Mouse (Mus musculus) stomach, embryonic 16.5 days (tissue): ENCODE measurements at regions not wholly inside any gene's neighbourhood (a gene's known extent, or its start where the extent isn't known, plus 50 kb on each side); places are given as distances from the start of the nearest gene placed in this dataset.

Experiments used
- ATAC-seq: fragments of 200-750 bp; cut with Nextera tagmentation; 2 replicates; pipeline ENCODE4 v1.8.0; 2017; ENCODE audit warnings: moderate number of reproducible peaks, moderate TSS enrichment; ENCODE audit not compliant: insufficient read depth, low FRiP score
- H3K27ac ChIP-seq: fragments of 300-500 bp; sonication (generic); 2 replicates; pipeline ENCODE4 v1.5.1; 2014; ENCODE audit warnings: low read length
- H3K27me3 ChIP-seq: fragments of 300-500 bp; sonication (generic); 2 replicates; pipeline ENCODE4 v1.6.1; 2014; ENCODE audit warnings: low read length, control low read depth, mixed read lengths; ENCODE audit not compliant: control insufficient read depth, insufficient read depth
- H3K36me3 ChIP-seq: fragments of 300-500 bp; sonication (generic); 2 replicates; pipeline ENCODE4 v1.6.1; 2014; ENCODE audit warnings: low read length; ENCODE audit not compliant: control insufficient read depth, insufficient read depth
- H3K4me1 ChIP-seq: fragments of 300-500 bp; sonication (generic); 2 replicates; pipeline ENCODE4 v1.6.1; 2014; ENCODE audit warnings: low read length, control low read depth, mixed read lengths; ENCODE audit not compliant: control insufficient read depth, insufficient read depth
- H3K4me2 ChIP-seq: fragments of 300-500 bp; sonication (generic); 2 replicates; pipeline ENCODE4 v1.6.1; 2014; ENCODE audit warnings: low read depth, low read length, mixed read lengths
- H3K4me3 ChIP-seq: fragments of 300-500 bp; sonication (generic); replicated peaks from 2 replicates; pipeline ENCODE4 v1.5.1; 2014; ENCODE audit warnings: mild to moderate bottlenecking, low read length
- H3K9ac ChIP-seq: fragments of 300-500 bp; sonication (generic); 2 replicates; pipeline ENCODE4 v1.6.1; 2014; ENCODE audit warnings: low read length
- H3K9me3 ChIP-seq: fragments of 300-500 bp; sonication (generic); replicated peaks from 2 replicates; pipeline ENCODE4 v1.6.1; 2016; ENCODE audit warnings: low read length, control low read depth; ENCODE audit not compliant: control insufficient read depth
- WGBS: fragments of 180-500 bp; shearing (Covaris S2); extraction: QIAGEN DNeasy Blood & Tissue Kit; methylation state at CpG from one replicate; pipeline ENCODE4 v1.1.7; 2014; 5-methylcytosine and 5-hydroxymethylcytosine counted together

GRCm38 (mm10) chr12:45671554-45671948 lies 597.0 kb upstream of the Stxbp6 start:
- H3K9ac ChIP-seq, result no peak overlapping the region
- ATAC-seq, result no peak
- H3K27ac ChIP-seq, result no peak overlapping the region
- WGBS, result 58% methylated on average over 4 of the region's 4 CpGs
- H3K36me3 ChIP-seq, result no peaks in the 10 kb centered on the region
- no peaks in the 10 kb centered on the region for H3K27me3 ChIP-seq
- no peaks in the 10 kb centered on the region for H3K4me1 ChIP-seq
- no peaks in the 10 kb centered on the region for H3K9me3 ChIP-seq
- H3K4me3 ChIP-seq, result no peak overlapping the region
- no peak overlapping the region for H3K4me2 ChIP-seq

DNA sequence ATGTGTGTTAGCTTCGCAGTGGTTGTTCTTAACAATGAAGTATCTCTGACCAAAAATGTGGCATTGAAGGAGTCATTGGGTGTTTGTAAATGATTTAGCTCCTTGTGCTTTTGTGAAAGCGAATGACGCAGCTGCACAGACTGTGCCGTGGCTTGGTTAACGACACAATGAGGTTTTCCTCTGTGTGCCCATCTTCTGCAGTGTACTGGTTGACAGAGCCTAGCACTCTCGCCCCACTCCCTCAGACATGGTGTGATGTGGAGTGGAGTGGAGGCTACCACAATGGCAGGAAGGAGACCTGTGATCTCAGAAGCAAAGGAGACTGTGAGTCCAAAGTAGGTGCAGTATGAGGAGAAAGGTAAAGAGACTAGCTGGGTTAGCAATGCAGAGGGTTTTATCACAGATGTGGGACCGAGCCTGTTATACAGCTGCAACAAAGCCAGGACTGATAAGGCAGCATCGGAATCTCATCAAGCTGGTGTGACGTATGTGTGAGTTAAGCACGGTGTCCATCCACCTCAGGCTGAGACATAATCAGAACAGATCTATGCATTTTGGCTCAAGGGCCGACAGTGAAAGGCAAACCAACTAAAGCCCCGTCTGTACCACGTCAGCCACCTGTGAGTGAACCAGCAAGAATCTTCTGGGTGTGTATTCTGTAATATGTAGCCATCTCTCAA lies 596.5 kb upstream of the Stxbp6 start:
- 68% methylated on average over 13 of the region's 13 CpGs for WGBS
- Histone ChIP-seq H3K9me3 (no peaks in the 10 kb centered on the region), H3K27me3 (no peaks in the 10 kb centered on the region), H3K36me3 (no peaks in the 10 kb centered on the region), H3K4me1 (no peaks in the 10 kb centered on the region), H3K9ac (no peak overlapping the region), H3K27ac (no peak overlapping the region), H3K4me3 (no peak overlapping the region), H3K4me2 (no peak overlapping the region)
- no peak for ATAC-seq

GRCm38 (mm10) chr12:45670246-45670873 lies 595.9 kb upstream of the Stxbp6 start:
- Histone ChIP-seq H3K4me1 (no peaks in the 10 kb centered on the region), H3K9me3 (no peaks in the 10 kb centered on the region), H3K36me3 (no peaks in the 10 kb centered on the region), H3K4me3 (no peak overlapping the region), H3K4me2 (no peak overlapping the region), H3K27ac (no peak overlapping the region), H3K9ac (no peak overlapping the region), H3K27me3 (no peaks in the 10 kb centered on the region)
- 73% methylated on average over 6 of the region's 6 CpGs for whole genome bisulfite sequencing
- ATAC-seq, result no peak

GRCm38 (mm10) chr12:45659612-45660011 lies 585.1 kb upstream of the Stxbp6 start:
- ATAC-seq, result no peak

GRCm38 (mm10) chr12:45656574-45656973 lies 582.1 kb upstream of the Stxbp6 start:
- Histone ChIP-seq H3K4me3 (no peak overlapping the region), H3K9ac (no peak overlapping the region), H3K27me3 (no peaks in the 10 kb centered on the region), H3K9me3 (no peaks in the 10 kb centered on the region), H3K36me3 (no peaks in the 10 kb centered on the region), H3K4me2 (no peak overlapping the region), H3K4me1 (no peaks in the 10 kb centered on the region), H3K27ac (no peak overlapping the region)
- ATAC-seq, result no peak
- 65% methylated on average over 2 of the region's 2 CpGs for WGBS

More at GRCm38 (mm10) chr12:45659612-45660011, 585.1 kb upstream of the Stxbp6 start:
- Histone ChIP-seq H3K27ac (no peak overlapping the region), H3K4me1 (no peaks in the 10 kb centered on the region), H3K27me3 (no peaks in the 10 kb centered on the region), H3K9me3 (no peaks in the 10 kb centered on the region), H3K36me3 (no peaks in the 10 kb centered on the region), H3K4me3 (no peak overlapping the region), H3K9ac (no peak overlapping the region), H3K4me2 (no peak overlapping the region)

GRCm38 (mm10) chr12:45648654-45649053 lies 574.1 kb upstream of the Stxbp6 start:
- no peak overlapping the region for H3K27ac ChIP-seq
- no peak overlapping the region for H3K4me3 ChIP-seq
- no peaks in the 10 kb centered on the region for H3K4me1 ChIP-seq
- WGBS, result 85% methylated on average over 4 of the region's 4 CpGs
- H3K9ac ChIP-seq, result no peak overlapping the region
- H3K27me3 ChIP-seq, result no peaks in the 10 kb centered on the region
- H3K36me3 ChIP-seq, result no peaks in the 10 kb centered on the region
- H3K4me2 ChIP-seq, result no peak overlapping the region
- ATAC-seq, result no peak
- H3K9me3 ChIP-seq, result no peaks in the 10 kb centered on the region

DNA sequence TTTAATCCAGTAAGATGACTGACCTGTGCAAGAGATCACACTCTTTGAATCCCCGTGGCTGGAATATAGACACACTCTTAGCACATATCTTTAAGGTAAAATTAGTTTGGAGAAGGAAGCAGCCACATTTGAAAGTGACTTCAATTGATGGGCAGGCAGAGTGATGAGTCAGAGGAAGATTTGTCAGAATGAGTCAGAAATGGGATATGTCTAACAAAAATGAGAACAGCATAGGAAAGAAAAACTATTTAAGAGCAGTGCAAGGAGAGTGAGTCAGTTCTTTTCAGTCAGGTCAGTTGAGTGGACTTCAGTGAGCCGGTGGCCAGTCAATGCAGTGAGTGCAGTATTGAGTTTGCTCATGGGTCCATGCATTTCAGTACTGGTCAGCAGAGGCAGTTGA lies 569.7 kb upstream of the Stxbp6 start:
- H3K27ac ChIP-seq, result no peak overlapping the region
- H3K36me3 ChIP-seq, result no peaks in the 10 kb centered on the region
- no peaks in the 10 kb centered on the region for H3K4me1 ChIP-seq
- no peak overlapping the region for H3K4me2 ChIP-seq
- H3K9ac ChIP-seq, result no peak overlapping the region
- no peak for ATAC-seq
- no peaks in the 10 kb centered on the region for H3K27me3 ChIP-seq
- no peak overlapping the region for H3K4me3 ChIP-seq
- 74% methylated on average over 2 of the region's 2 CpGs for WGBS
- H3K9me3 ChIP-seq, result no peaks in the 10 kb centered on the region

- no peaks in the 10 kb centered on the region for H3K36me3 ChIP-seq
- H3K4me2 ChIP-seq, result no peak overlapping the region
- ATAC-seq, result no peak
- H3K27me3 ChIP-seq, result no peaks in the 10 kb centered on the region
- H3K27ac ChIP-seq, result no peak overlapping the region
- H3K4me1 ChIP-seq, result no peaks in the 10 kb centered on the region
- H3K4me3 ChIP-seq, result no peak overlapping the region
- WGBS, result 81% methylated on average over 1 of the region's 1 CpGs
- H3K9me3 ChIP-seq, result no peaks in the 10 kb centered on the region
- H3K9ac ChIP-seq, result no peak overlapping the region
Measured at GRCm38 (mm10) chr12:45622830-45623229, 548.3 kb upstream of the Stxbp6 start.

DNA sequence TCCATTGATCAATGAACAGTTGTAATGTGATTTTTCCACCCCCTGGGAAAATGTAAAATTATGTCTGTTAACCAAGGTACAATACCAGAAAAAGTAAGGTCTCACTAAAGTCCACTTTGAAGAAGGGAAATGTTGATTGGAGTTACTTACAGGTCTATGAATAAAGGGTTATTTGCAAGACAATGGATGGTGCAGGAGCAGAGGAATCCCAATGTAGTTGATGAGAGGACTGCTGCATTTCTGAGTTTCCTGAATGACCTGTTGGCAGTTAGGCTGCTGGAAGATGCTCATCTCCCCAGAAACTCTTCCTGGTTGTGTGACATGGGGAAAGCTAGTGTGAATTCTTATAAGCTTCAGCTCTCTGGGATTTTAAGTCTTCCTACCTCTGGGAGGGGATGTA lies 545.5 kb upstream of the Stxbp6 start:
- Histone ChIP-seq H3K36me3 (no peaks in the 10 kb centered on the region), H3K4me3 (no peak overlapping the region)

More for the DNA sequence above, 545.5 kb upstream of the Stxbp6 start:
- Histone ChIP-seq H3K9ac (no peak overlapping the region), H3K9me3 (no peaks in the 10 kb centered on the region), H3K27ac (no peak overlapping the region), H3K4me2 (no peak overlapping the region), H3K27me3 (no peaks in the 10 kb centered on the region), H3K4me1 (no peaks in the 10 kb centered on the region)
- ATAC-seq, result no peak
